Mouse (Mus musculus): ENCODE data around the gene Itgb5. TPM values are rescaled to one million over a fixed set of nuclear protein-coding genes. Genes with fewer than 3 reads are reported as not detected.

Itgb5 gene
- polyA plus RNA-seq, 1 experiment from 2014 or later, result 15.0 TPM

DNA sequence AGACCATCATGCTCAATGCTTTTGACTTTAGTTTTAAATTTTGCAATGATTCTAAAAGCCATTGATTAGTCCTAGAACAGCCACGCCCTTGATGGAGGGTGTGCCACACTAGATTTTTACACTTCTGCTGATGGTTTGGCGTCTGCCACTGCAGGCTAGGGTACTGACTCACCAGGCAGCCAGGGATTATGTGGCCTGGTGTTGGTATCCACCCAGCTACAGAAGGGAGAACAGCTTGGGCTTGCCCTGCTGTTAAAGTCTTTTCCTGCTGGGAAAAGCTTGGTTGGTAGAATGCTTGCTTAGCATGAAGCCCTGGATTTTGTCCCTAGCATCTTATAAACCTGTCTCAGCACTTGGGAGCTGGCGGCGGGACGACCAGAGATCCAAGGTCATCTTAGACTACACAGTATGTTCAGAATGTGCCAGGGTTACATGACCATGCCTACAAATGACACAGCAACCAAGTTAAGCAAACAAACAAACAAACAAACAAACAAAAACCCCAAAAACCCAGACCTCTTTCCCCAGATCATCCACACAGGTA is 33.8 kb downstream of the Itgb5 start:
- Histone ChIP-seq H3K9ac (ENCODE audit: low read length) (no peak overlapping the region), H3K36me3 (ENCODE audit: control insufficient read depth, insufficient read depth, low read length) (peaks cover 7% of the 10 kb centered on the region; the same call in 1 of the 2 replicates), H3K4me2 (ENCODE audit: low read depth, low read length) (no peak overlapping the region), H3K4me1 (ENCODE audit: control insufficient read depth, insufficient read depth, low read length) (peaks cover 7% of the 10 kb centered on the region), H3K9me3 (replicated peaks; ENCODE audit: control insufficient read depth, low read length) (no peaks in the 10 kb centered on the region), H3K4me3 (replicated peaks; ENCODE audit: low read length) (no peak overlapping the region), H3K27me3 (ENCODE audit: control insufficient read depth, insufficient read depth, low read length) (no peaks in the 10 kb centered on the region), H3K27ac (ENCODE audit: low read length) (no peak overlapping the region)
- no peak for ATAC-seq (ENCODE audit: insufficient read depth, low FRiP score)
- 73% methylated on average over 5 of the region's 5 CpGs for WGBS

DNA sequence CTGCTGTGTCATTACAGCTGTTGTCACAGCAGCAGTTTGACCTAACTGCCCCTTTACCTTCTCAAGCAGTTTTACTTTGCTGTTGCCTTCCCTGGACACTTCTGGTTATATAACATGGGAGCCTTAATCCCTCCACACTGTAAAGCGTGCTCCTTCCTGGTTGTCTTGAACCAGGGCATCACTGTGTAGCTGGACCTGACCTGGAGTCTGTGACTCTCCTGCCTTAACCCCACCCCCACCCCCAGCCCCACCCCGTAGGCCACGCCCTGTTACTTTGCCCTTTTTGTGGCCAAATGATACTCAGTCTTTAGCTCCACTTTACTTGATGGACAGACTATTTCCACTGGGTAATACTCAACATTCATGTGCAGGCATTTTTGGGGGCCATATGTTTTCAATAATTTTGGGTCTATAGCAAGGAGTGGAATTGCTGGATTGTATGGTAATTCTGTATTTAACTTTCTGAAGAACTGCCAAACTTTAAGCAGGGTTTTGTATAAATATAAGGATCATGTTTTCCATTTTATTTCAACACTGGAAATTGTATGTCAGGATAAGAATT is 40.8 kb downstream of the Itgb5 start:
- Histone ChIP-seq H3K36me3 (ENCODE audit: control insufficient read depth, insufficient read depth, low read length) (peaks cover 7% of the 10 kb centered on the region; the same call in 1 of the 2 replicates), H3K9me3 (replicated peaks; ENCODE audit: control insufficient read depth, low read length) (no peaks in the 10 kb centered on the region), H3K4me1 (ENCODE audit: control insufficient read depth, insufficient read depth, low read length) (peaks cover 23% of the 10 kb centered on the region), H3K9ac (ENCODE audit: low read length) (peak overlapping the region; percentile 16; the same call in 1 of the 2 replicates), H3K4me2 (ENCODE audit: low read depth, low read length) (no peak overlapping the region), H3K27me3 (ENCODE audit: control insufficient read depth, insufficient read depth, low read length) (no peaks in the 10 kb centered on the region), H3K27ac (ENCODE audit: low read length) (peak overlapping the region; percentile 84), H3K4me3 (replicated peaks; ENCODE audit: low read length) (no peak overlapping the region)
- 59% methylated on average over 3 of the region's 3 CpGs for WGBS
- ATAC-seq (ENCODE audit: insufficient read depth, low FRiP score), result peak; percentile 18; the same call in 1 of the 2 replicates

DNA sequence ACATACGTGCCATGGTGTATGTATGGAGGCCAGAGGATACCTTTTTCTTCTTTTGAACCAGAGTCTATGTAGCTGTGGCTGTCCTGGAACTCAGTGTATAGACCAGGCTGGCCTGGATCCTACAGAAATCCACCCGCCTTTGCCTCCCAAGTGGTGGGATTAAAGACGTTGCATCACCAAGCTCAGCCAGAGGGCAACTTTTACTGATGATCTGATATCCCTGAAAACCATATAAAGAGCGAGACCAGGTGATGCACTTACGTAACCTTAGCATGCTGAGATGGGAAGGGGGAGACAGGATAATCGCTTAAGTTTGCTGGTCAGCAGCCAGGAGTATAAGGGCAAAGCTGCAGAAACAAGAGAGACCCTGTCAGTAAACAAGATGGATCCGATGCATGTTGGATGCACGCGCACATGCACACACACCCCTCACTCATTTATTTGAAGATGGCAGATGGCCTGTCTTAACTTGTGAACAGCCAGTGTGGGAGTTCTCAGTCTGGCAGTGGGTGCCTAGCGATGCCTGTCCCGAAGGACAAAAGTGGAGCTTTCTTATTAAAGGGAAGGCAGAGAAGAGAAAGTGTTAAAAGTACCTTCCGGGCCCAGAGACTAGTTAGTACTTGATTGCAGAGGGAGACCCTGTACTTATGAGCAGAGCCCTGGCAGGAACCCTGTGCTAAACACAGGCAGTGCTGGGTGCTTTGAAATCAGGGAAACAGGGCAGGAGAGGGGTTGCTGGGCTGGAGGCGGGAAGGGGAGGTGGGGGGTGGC is 41.7 kb downstream of the Itgb5 start:
- no peak for ATAC-seq (ENCODE audit: insufficient read depth, low FRiP score)
- Histone ChIP-seq H3K9me3 (replicated peaks; ENCODE audit: control insufficient read depth, low read length) (no peaks in the 10 kb centered on the region), H3K36me3 (ENCODE audit: control insufficient read depth, insufficient read depth, low read length) (peaks cover 7% of the 10 kb centered on the region; the same call in 1 of the 2 replicates), H3K4me3 (replicated peaks; ENCODE audit: low read length) (no peak overlapping the region), H3K9ac (ENCODE audit: low read length) (peak overlapping the region; percentile 43; the same call in 1 of the 2 replicates), H3K27me3 (ENCODE audit: control insufficient read depth, insufficient read depth, low read length) (no peaks in the 10 kb centered on the region), H3K4me1 (ENCODE audit: control insufficient read depth, insufficient read depth, low read length) (peaks cover 23% of the 10 kb centered on the region), H3K27ac (ENCODE audit: low read length) (peak overlapping the region; percentile 85), H3K4me2 (ENCODE audit: low read depth, low read length) (no peak overlapping the region)
- 56% methylated on average over 13 of the region's 13 CpGs for WGBS

DNA sequence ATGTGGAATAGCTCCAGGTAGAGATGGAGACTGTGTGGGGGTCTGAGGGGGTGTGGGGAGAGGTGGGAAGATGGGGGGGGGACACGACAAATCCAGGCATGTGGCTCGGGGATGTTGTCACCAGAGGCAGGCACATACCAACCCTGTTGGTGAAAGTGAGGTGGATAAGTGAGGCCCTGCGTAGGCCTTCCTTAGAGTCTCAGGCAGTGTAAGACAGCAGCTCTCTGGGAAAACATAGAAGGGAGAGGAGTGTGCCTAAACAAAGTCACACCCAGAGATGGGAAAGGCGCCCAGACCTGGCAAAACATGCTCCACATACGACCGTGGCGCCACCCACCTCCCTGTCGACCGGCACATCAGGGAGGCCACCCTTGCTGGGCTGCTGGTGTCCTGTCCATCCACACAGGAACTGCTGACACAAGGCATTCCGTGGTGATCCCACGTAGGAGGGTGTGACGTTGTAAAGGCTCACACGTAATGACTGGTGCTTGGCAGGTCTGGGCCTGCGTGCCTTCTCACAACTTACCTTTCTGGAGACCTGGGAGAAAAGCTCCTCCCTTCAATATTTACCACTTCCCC is 42.5 kb downstream of the Itgb5 start:
- Histone ChIP-seq H3K4me3 (replicated peaks; ENCODE audit: low read length) (no peak overlapping the region), H3K27me3 (ENCODE audit: control insufficient read depth, insufficient read depth, low read length) (no peaks in the 10 kb centered on the region), H3K9ac (ENCODE audit: low read length) (peak overlapping the region; percentile 43; the same call in 1 of the 2 replicates), H3K4me2 (ENCODE audit: low read depth, low read length) (no peak overlapping the region), H3K27ac (ENCODE audit: low read length) (peak overlapping the region; percentile 85), H3K9me3 (replicated peaks; ENCODE audit: control insufficient read depth, low read length) (no peaks in the 10 kb centered on the region), H3K36me3 (ENCODE audit: control insufficient read depth, insufficient read depth, low read length) (0 out of 2 replicates have a peak, but pooled peaks cover 2% of the 10 kb centered on the region), H3K4me1 (ENCODE audit: control insufficient read depth, insufficient read depth, low read length) (peaks cover 26% of the 10 kb centered on the region)
- peak; percentile 75 for ATAC-seq (ENCODE audit: insufficient read depth, low FRiP score)
- WGBS, result 56% methylated on average over 14 of the region's 14 CpGs

DNA sequence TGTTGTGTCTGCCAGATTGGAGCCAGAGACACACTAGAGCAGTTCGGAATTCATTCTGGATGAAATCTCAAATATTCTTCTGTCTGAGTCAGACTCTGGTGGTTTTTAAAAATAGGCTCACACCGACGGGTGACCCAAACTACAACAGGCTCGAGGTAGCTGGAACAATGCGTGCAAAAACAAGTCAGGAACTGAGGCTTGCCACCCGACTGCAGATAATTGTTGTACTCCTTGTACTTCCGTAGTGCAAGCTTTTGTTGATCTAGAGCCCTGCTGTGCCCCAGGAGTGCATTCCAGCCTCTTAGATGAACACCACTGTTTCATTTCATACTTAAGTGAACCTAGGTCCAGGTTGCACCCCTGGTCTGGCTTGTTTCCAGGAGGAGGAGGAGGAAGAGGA is 43.8 kb downstream of the Itgb5 start:
- no peak overlapping the region for H3K9ac ChIP-seq (ENCODE audit: low read length)
- 66% methylated on average over 7 of the region's 7 CpGs for WGBS
- H3K36me3 ChIP-seq (ENCODE audit: control insufficient read depth, insufficient read depth, low read length), result 0 out of 2 replicates have a peak, but pooled peaks cover 2% of the 10 kb centered on the region
- no peak overlapping the region for H3K4me3 ChIP-seq (replicated peaks; ENCODE audit: low read length)
- H3K27ac ChIP-seq (ENCODE audit: low read length), result peak overlapping the region; percentile 85
- no peaks in the 10 kb centered on the region for H3K27me3 ChIP-seq (ENCODE audit: control insufficient read depth, insufficient read depth, low read length)
- no peak for ATAC-seq (ENCODE audit: insufficient read depth, low FRiP score)
- H3K9me3 ChIP-seq (replicated peaks; ENCODE audit: control insufficient read depth, low read length), result no peaks in the 10 kb centered on the region
- H3K4me2 ChIP-seq (ENCODE audit: low read depth, low read length), result no peak overlapping the region
- H3K4me1 ChIP-seq (ENCODE audit: control insufficient read depth, insufficient read depth, low read length), result peaks cover 36% of the 10 kb centered on the region

DNA sequence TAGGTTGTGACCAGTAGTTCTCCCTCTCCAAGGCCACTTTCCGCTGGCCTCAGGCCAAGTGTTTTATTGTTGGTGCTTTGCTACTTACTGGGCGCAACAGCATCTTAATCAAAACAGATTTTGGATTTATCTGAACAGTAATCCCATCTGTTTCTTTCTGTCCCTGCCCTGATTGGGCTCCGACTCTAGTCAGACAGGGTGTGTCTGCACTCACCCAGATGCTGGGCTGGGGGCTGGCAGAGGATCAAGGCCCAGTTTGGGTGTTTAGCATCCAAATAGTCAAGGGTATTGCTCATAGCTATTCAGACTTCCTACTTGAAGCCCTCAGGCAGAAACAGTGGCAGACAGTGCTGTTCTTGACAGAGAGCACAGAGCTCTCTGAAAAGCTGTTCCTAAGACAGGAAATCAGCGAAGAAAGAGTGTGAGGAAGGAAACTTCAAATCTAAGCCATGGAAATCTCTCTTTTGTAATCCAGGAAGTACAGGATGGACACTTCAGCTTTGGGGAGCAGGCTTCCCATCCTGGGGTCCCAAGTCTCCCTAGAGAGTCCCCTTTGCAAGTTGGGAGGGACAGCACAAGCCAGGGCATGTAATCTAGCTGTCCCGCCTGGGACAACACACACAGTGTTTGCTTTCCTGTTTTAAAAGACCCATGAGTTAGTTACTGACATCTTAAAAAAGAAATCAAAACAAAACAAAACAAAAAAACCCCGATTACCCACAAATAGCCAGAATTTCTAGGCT is 48.7 kb downstream of the Itgb5 start:
- H3K4me1 ChIP-seq (ENCODE audit: control insufficient read depth, insufficient read depth, low read length), result peaks cover 35% of the 10 kb centered on the region
- peak overlapping the region; percentile 44; the same call in 1 of the 2 replicates for H3K9ac ChIP-seq (ENCODE audit: low read length)
- H3K4me3 ChIP-seq (replicated peaks; ENCODE audit: low read length), result no peak overlapping the region
- 49% methylated on average over 6 of the region's 6 CpGs for WGBS
- 0 out of 2 replicates have a peak, but pooled peaks cover 2% of the 10 kb centered on the region for H3K36me3 ChIP-seq (ENCODE audit: control insufficient read depth, insufficient read depth, low read length)
- H3K27ac ChIP-seq (ENCODE audit: low read length), result peak overlapping the region; percentile 91
- peak overlapping the region; percentile 14; the same call in 1 of the 2 replicates for H3K4me2 ChIP-seq (ENCODE audit: low read depth, low read length)
- H3K27me3 ChIP-seq (ENCODE audit: control insufficient read depth, insufficient read depth, low read length), result no peaks in the 10 kb centered on the region
- ATAC-seq (ENCODE audit: insufficient read depth, low FRiP score), result peak; percentile 27; the same call in 1 of the 2 replicates
- H3K9me3 ChIP-seq (replicated peaks; ENCODE audit: control insufficient read depth, low read length), result no peaks in the 10 kb centered on the region

DNA sequence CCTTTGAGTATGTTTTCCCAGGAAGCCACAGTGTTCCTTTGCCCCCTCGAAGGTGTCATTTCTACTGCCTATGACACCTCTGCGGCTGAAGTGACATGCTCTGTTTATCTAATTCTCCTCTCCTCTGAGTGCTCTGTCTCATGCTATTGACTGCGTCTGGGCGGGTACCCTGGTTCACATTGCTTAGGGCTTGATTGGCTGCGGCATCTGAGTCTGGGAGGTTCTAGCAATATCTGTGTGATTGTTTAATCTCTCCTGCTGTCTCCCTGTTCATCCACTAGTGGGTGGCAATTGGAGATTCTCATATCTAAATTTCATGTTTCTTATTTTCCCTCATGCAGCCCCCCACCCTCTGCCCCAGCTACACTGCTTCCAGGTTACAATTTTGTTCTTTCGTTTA is 49.6 kb downstream of the Itgb5 start:
- Histone ChIP-seq H3K4me3 (replicated peaks; ENCODE audit: low read length) (no peak overlapping the region), H3K27ac (ENCODE audit: low read length) (peak overlapping the region; percentile 91), H3K36me3 (ENCODE audit: control insufficient read depth, insufficient read depth, low read length) (0 out of 2 replicates have a peak, but pooled peaks cover 2% of the 10 kb centered on the region), H3K27me3 (ENCODE audit: control insufficient read depth, insufficient read depth, low read length) (no peaks in the 10 kb centered on the region), H3K9me3 (replicated peaks; ENCODE audit: control insufficient read depth, low read length) (no peaks in the 10 kb centered on the region), H3K4me2 (ENCODE audit: low read depth, low read length) (no peak overlapping the region), H3K9ac (ENCODE audit: low read length) (no peak overlapping the region), H3K4me1 (ENCODE audit: control insufficient read depth, insufficient read depth, low read length) (peaks cover 44% of the 10 kb centered on the region)
- ATAC-seq (ENCODE audit: insufficient read depth, low FRiP score), result no peak
- 47% methylated on average over 6 of the region's 6 CpGs for WGBS

DNA sequence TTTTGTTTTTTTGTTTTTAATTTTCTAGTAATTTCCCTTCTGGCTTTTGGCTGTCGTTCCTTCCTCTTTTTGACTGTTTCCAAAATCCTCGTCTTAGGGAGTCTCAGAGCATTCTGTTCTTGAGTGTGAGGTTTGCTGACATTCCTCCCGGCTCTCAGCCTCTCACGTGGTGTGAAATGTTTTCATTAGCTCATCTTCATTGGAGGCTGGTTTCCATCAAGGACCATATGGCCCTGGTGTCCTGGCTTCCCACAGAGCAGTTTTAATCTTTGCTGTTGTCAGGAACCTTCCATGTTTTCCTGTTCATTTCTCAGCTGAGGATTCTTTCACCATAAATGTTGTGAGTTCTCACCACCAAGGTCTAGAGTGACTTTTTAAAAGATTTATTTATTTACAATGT is 50.1 kb downstream of the Itgb5 start:
- H3K4me2 ChIP-seq (ENCODE audit: low read depth, low read length), result no peak overlapping the region
- H3K4me1 ChIP-seq (ENCODE audit: control insufficient read depth, insufficient read depth, low read length), result peaks cover 49% of the 10 kb centered on the region
- H3K27me3 ChIP-seq (ENCODE audit: control insufficient read depth, insufficient read depth, low read length), result no peaks in the 10 kb centered on the region
- H3K4me3 ChIP-seq (replicated peaks; ENCODE audit: low read length), result no peak overlapping the region
- 27% methylated on average over 4 of the region's 4 CpGs for WGBS
- H3K9ac ChIP-seq (ENCODE audit: low read length), result no peak overlapping the region
- ATAC-seq (ENCODE audit: insufficient read depth, low FRiP score), result no peak
- peak overlapping the region; percentile 91 for H3K27ac ChIP-seq (ENCODE audit: low read length)
- 0 out of 2 replicates have a peak, but pooled peaks cover 2% of the 10 kb centered on the region for H3K36me3 ChIP-seq (ENCODE audit: control insufficient read depth, insufficient read depth, low read length)
- H3K9me3 ChIP-seq (replicated peaks; ENCODE audit: control insufficient read depth, low read length), result no peaks in the 10 kb centered on the region
